Mouse (Mus musculus) C2C12 (cell line): ENCODE results near the gene Kdm2a. TPM values are rescaled to one million over a fixed set of nuclear protein-coding genes. Genes with fewer than 3 reads are reported as not detected.
A peak's percentile ranks its signal among the peaks of the same experiment; 100 is the strongest.

Experiments used
- H3K27me3 ChIP-seq: one replicate; pipeline ENCODE4 v1.6.1; 2011; ENCODE audit not compliant: control insufficient read depth, insufficient read depth, insufficient read length
- H3K36me3 ChIP-seq: one replicate; pipeline ENCODE4 v1.6.1; 2011; ENCODE audit not compliant: control insufficient read depth, insufficient read depth
- H3K4me3 ChIP-seq: one replicate; pipeline ENCODE4 v1.5.1; 2011; ENCODE audit warnings: mild to moderate bottlenecking, control low read depth; ENCODE audit not compliant: poor library complexity, insufficient read depth, severe bottlenecking
- H3K79me2 ChIP-seq: one replicate; pipeline ENCODE4 v1.6.1; 2011; ENCODE audit not compliant: control insufficient read depth, insufficient read depth
- H3K79me3 ChIP-seq: one replicate; pipeline ENCODE4 v1.6.1; 2011; ENCODE audit warnings: low read depth, control low read depth
- H3ac ChIP-seq: one replicate; pipeline ENCODE3; 2011; ENCODE audit warnings: low read depth; ENCODE audit not compliant: control insufficient read depth, insufficient read length
- CEBPB ChIP-seq: IDR thresholded peaks from one replicate; pipeline ENCODE4 v1.6.1; 2011; ENCODE audit warnings: low read depth, mild to moderate bottlenecking, control low read depth, moderate library complexity
- CTCF ChIP-seq: IDR thresholded peaks from one replicate; pipeline ENCODE4 v1.5.1; 2011; ENCODE audit not compliant: control insufficient read depth, insufficient read depth, insufficient read length
- FOSL1 ChIP-seq: IDR thresholded peaks from one replicate; pipeline ENCODE4 v1.8.0; 2011; ENCODE audit warnings: mild to moderate bottlenecking, low read length; ENCODE audit not compliant: poor library complexity, insufficient read depth, severe bottlenecking
- MAX ChIP-seq: IDR thresholded peaks from one replicate; pipeline ENCODE4 v1.6.1; 2011; ENCODE audit warnings: mild to moderate bottlenecking, control low read depth
- MYOD1 ChIP-seq: IDR thresholded peaks from one replicate; pipeline ENCODE4 v1.6.1; 2011; ENCODE audit warnings: low read depth; ENCODE audit not compliant: control insufficient read depth, insufficient read length
- MYOG ChIP-seq: IDR thresholded peaks from one replicate; pipeline ENCODE4 v1.6.1; 2011; ENCODE audit not compliant: control insufficient read depth, insufficient read length; ENCODE audit errors: extremely low read depth
- USF1 ChIP-seq: IDR thresholded peaks from one replicate; pipeline ENCODE4 v1.6.1; 2011; ENCODE audit warnings: low read depth, mild to moderate bottlenecking, control low read depth, moderate library complexity
- polyA plus RNA-seq: library from polyadenylated mRNA; unstranded; fragments of >200 nt; fragmentation: generic; extraction: Trizol; gene quantifications from one replicate; pipeline ENCODE4 v1.2.1, GENCODE M21; 2012; ENCODE audit warnings: missing spikeins

The Kdm2a gene
- polyA plus RNA-seq, 1 experiment = 24.0 TPM

DNA sequence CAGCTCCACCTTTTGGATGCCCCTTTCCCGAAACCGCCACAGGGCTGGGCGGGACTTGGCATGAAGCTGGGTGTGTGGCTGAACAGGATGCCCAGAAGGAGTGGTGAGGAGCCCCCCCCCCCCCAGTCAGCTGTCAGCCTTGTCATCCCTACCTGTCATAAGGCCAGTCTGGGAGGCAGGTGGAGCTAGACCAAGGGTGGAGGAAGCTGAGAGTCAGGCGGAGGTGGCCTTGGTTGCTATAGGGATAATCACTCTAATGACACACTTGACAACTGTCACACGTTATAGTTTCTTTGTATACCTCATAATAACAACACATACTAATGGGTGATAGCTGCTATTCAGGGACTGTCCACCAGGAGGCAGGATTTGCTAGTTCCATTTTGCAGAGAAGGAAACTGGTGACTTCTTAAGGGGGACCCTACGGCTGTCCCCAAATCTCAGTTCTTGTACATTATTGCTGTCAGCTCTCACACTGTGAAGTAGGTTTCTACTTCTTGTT is 43.1 kb upstream of the Kdm2a start:
- Histone ChIP-seq H3ac (no peak overlapping the region), H3K36me3 (peaks cover 5% of the 10 kb centered on the region), H3K4me3 (no peak overlapping the region), H3K79me2 (peaks cover 40% of the 10 kb centered on the region), H3K27me3 (no peaks in the 10 kb centered on the region), H3K79me3 (peaks cover 18% of the 10 kb centered on the region)
- TF ChIP-seq CEBPB (no peak), CTCF (peak; percentile 29), MAX (no peak), MYOG (no peak), FOSL1 (no peak), MYOD1 (peak; percentile 83), USF1 (no peak)

- peaks cover 26% of the 10 kb centered on the region for H3K79me3 ChIP-seq
- peaks cover 49% of the 10 kb centered on the region for H3K79me2 ChIP-seq
- peak overlapping the region; percentile 69 for H3K4me3 ChIP-seq
- peaks cover 8% of the 10 kb centered on the region for H3K36me3 ChIP-seq
- H3K27me3 ChIP-seq = no peaks in the 10 kb centered on the region
- TF ChIP-seq FOSL1 (no peak), CEBPB (no peak), CTCF (no peak), MYOG (no peak), MAX (no peak), MYOD1 (no peak), USF1 (no peak)
- H3ac ChIP-seq = no peak overlapping the region
Measured at GRCm38 (mm10) chr19:4440222-4440621, 42.1 kb upstream of the Kdm2a start.

DNA sequence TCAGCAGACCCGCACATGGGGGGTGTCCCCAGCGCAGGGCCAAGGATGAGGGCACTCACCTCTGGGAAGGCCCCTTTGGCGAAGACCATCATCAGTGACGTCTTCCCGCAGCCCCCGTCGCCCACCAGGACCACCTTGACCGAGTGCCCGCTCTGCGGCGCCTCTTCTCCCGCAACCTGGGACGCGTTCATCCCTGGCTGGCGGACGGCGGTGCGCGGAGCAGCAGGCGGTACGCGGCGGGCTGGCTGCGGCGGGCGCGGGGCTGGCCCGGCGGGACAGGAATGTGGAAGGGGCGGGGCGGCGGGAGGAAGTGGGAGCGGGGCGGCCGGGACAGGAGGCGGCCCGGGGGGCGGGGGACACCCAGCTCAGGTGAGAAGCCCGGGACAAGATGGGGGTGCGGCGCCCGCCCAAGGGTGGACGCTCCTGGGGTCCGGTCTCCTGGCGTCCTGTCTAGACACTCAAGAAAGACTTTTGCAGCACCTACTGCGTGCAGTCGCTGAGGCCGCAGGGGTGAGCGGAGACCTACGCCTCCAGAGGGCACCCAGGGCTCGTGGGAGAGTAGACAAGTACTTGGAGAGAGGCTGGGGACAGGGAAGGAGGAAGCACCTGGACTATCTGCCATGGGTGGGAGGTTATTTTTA is 41.2 kb upstream of the Kdm2a start, which contains the start of gene Rhod:
TSS of gene Rhod (minus strand) at position 272 of the 641 bp plus-strand sequence.
- peaks cover 58% of the 10 kb centered on the region for H3K79me2 ChIP-seq
- no peaks in the 10 kb centered on the region for H3K27me3 ChIP-seq
- H3K36me3 ChIP-seq = peaks cover 8% of the 10 kb centered on the region
- H3ac ChIP-seq = peak within 1 kb of the TSS; percentile 89
- peak within 1 kb of the TSS; percentile 69 for H3K4me3 ChIP-seq
- no peak for TF ChIP-seq MYOG
- no peak for TF ChIP-seq FOSL1
- no peak for TF ChIP-seq MYOD1
- TF ChIP-seq CEBPB = no peak
- no peak for TF ChIP-seq CTCF
- TF ChIP-seq MAX = no peak
- no peak for TF ChIP-seq USF1
- H3K79me3 ChIP-seq = peaks cover 26% of the 10 kb centered on the region

- TF ChIP-seq CEBPB = no peak
- no peak for TF ChIP-seq MYOG
- TF ChIP-seq MYOD1 = no peak
- no peak for TF ChIP-seq USF1
- no peak for TF ChIP-seq MAX
- no peak for TF ChIP-seq FOSL1
- no peak for TF ChIP-seq CTCF
Measured at GRCm38 (mm10) chr19:4438791-4439160, 40.7 kb upstream of the Kdm2a start.

GRCm38 (mm10) chr19:4437886-4438285 is 39.8 kb upstream of the Kdm2a start:
- no peak for TF ChIP-seq CEBPB
- no peak for TF ChIP-seq MYOG
- no peak for TF ChIP-seq CTCF
- peak; percentile 74 for TF ChIP-seq USF1
- TF ChIP-seq FOSL1 = no peak
- Histone ChIP-seq H3K79me3 (peaks cover 26% of the 10 kb centered on the region), H3K36me3 (peaks cover 8% of the 10 kb centered on the region), H3K79me2 (peaks cover 58% of the 10 kb centered on the region), H3ac (no peak overlapping the region), H3K27me3 (no peaks in the 10 kb centered on the region), H3K4me3 (peak overlapping the region; percentile 69)

More at GRCm38 (mm10) chr19:4438791-4439160, 40.7 kb upstream of the Kdm2a start:
- H3K79me3 ChIP-seq = peaks cover 26% of the 10 kb centered on the region
- peak overlapping the region; percentile 69 for H3K4me3 ChIP-seq
- peaks cover 58% of the 10 kb centered on the region for H3K79me2 ChIP-seq
- H3K27me3 ChIP-seq = no peaks in the 10 kb centered on the region
- peaks cover 8% of the 10 kb centered on the region for H3K36me3 ChIP-seq
- peak overlapping the region; percentile 89 for H3ac ChIP-seq

GRCm38 (mm10) chr19:4436254-4436653 is 38.2 kb upstream of the Kdm2a start:
- Histone ChIP-seq H3ac (no peak overlapping the region), H3K27me3 (no peaks in the 10 kb centered on the region), H3K4me3 (no peak overlapping the region), H3K79me3 (peaks cover 26% of the 10 kb centered on the region), H3K79me2 (peaks cover 58% of the 10 kb centered on the region), H3K36me3 (peaks cover 16% of the 10 kb centered on the region)
- TF ChIP-seq MYOD1 (no peak), MYOG (no peak), CTCF (no peak), FOSL1 (no peak), MAX (no peak), USF1 (no peak), CEBPB (no peak)
